Mouse (Mus musculus) embryonic facial prominence, embryonic 11.5 days (tissue): ENCODE results near the gene Dnajc6. TPM values are rescaled to one million over a fixed set of nuclear protein-coding genes. Genes with fewer than 3 reads are reported as not detected.
A peak's percentile ranks its signal among the peaks of the same experiment; 100 is the strongest.

Experiments
- ATAC-seq: fragments of 200-750 bp; cut with Nextera tagmentation; replicated peaks from 2 replicates; pipeline ENCODE4 v1.8.0; 2017; ENCODE audit warnings: low read depth; ENCODE audit not compliant: insufficient number of reproducible peaks, low FRiP score, low TSS enrichment
- DNase-seq: peaks from one replicate; pipeline ENCODE4 v3.0.0-alpha.2; 2015; ENCODE audit warnings: low spot score
- H3K27ac ChIP-seq: fragments of 300-500 bp; sonication (generic); replicated peaks from 2 replicates; pipeline ENCODE4 v1.5.1; 2014; ENCODE audit warnings: mild to moderate bottlenecking, low read depth, low read length, control low read depth
- H3K27me3 ChIP-seq: fragments of 300-500 bp; sonication (generic); 2 replicates; pipeline ENCODE4 v1.6.1; 2014; ENCODE audit warnings: mild to moderate bottlenecking, low read length, moderate library complexity, mixed read lengths; ENCODE audit not compliant: control insufficient read depth, insufficient read depth
- H3K36me3 ChIP-seq: fragments of 300-500 bp; sonication (generic); replicated peaks from 2 replicates; pipeline ENCODE4 v1.6.1; 2014; ENCODE audit warnings: low read depth, mild to moderate bottlenecking, low read length, moderate library complexity, mixed read lengths; ENCODE audit not compliant: control insufficient read depth, insufficient read depth
- H3K4me1 ChIP-seq: fragments of 300-500 bp; sonication (generic); 2 replicates; pipeline ENCODE4 v1.6.1; 2014; ENCODE audit warnings: low read length, mixed read lengths; ENCODE audit not compliant: control insufficient read depth, insufficient read depth
- H3K4me2 ChIP-seq: fragments of 300-500 bp; sonication (generic); 2 replicates; pipeline ENCODE4 v1.6.1; 2014; ENCODE audit warnings: low read depth, mild to moderate bottlenecking, control low read depth, low read length, moderate library complexity
- H3K4me3 ChIP-seq: fragments of 300-500 bp; sonication (generic); 2 replicates; pipeline ENCODE4 v1.5.1; 2014; ENCODE audit warnings: low read depth, low read length, control low read depth
- H3K9ac ChIP-seq: fragments of 300-500 bp; sonication (generic); replicated peaks from 2 replicates; pipeline ENCODE4 v1.6.1; 2014; ENCODE audit warnings: mild to moderate bottlenecking, control low read depth, low read length
- H3K9me3 ChIP-seq: fragments of 300-500 bp; sonication (generic); replicated peaks from 2 replicates; pipeline ENCODE4 v1.6.1; 2016; ENCODE audit warnings: mild to moderate bottlenecking, low read length, inconsistent platforms, mixed read lengths; ENCODE audit not compliant: control insufficient read depth
- WGBS: fragments of 180-500 bp; shearing (Covaris S2); extraction: QIAGEN DNeasy Blood & Tissue Kit; methylation state at CpG from one replicate; pipeline ENCODE4 v1.1.7; 2014; 5-methylcytosine and 5-hydroxymethylcytosine counted together
- polyA plus RNA-seq: library from polyadenylated mRNA; unstranded; fragments of >200 nt; fragmentation: Nextera tagmentation; extraction: Ambion mirVana; gene quantifications from 2 replicates; pipeline ENCODE4 v1.2.1, GENCODE M21; 2014

Dnajc6 gene
- polyA plus RNA-seq, 1 experiment from 2014 or later: 1.9 TPM

DNA sequence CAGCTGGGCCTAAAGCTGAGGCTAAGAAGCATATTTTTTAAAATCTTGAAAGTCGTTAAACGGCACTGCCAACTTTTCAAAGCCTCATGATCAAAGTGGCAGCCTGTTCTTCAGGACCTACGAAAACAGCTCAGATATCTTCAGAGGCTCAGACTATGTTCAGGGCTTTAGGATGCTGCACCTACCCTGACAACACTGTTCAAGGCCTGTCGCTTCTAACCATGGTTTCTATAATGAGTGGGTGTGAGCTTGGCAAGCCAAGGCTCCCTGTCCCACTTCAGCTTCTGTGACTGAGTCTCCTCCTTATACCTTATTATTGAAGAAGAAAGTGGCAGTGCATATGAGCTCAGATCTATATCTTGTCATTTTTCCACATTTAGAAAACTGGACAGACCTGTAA lies 37.1 kb upstream of the Dnajc6 start:
- ATAC-seq (no peak), DNase-seq (no peak)
- 90% methylated on average over 4 of the region's 4 CpGs for WGBS
- no peak overlapping the region for H3K9ac ChIP-seq
- H3K4me3 ChIP-seq: no peak overlapping the region
- H3K4me2 ChIP-seq: no peak overlapping the region
- no peaks in the 10 kb centered on the region for H3K9me3 ChIP-seq
- H3K27ac ChIP-seq: no peak overlapping the region
- no peaks in the 10 kb centered on the region for H3K36me3 ChIP-seq
- H3K4me1 ChIP-seq: no peaks in the 10 kb centered on the region
- no peaks in the 10 kb centered on the region for H3K27me3 ChIP-seq

DNA sequence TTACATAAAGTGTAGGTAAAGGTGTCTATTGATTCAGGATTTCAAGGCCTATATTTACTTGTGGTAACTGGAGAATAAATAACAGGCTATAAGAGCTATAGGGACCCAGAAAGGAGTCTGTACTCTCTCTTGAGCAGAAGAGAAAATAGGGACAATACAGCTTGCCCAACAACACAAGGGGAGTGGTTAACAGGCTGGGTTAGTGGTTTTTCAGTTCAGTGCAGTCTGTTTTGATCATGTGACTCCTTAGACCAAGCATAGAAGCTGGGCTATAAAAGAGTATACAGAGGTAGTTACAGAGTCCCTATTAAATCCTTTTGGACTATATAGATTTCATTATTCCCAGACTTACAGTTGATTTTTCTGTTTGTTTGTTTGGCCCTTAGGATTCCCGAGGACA lies 36.3 kb upstream of the Dnajc6 start:
- H3K4me2 ChIP-seq: no peak overlapping the region
- WGBS: 93% methylated on average over 1 of the region's 1 CpGs
- ATAC-seq: no peak
- H3K4me3 ChIP-seq: no peak overlapping the region
- no peaks in the 10 kb centered on the region for H3K4me1 ChIP-seq
- no peak for DNase-seq
- no peaks in the 10 kb centered on the region for H3K9me3 ChIP-seq
- no peak overlapping the region for H3K27ac ChIP-seq
- H3K9ac ChIP-seq: no peak overlapping the region
- no peaks in the 10 kb centered on the region for H3K27me3 ChIP-seq
- H3K36me3 ChIP-seq: no peaks in the 10 kb centered on the region

DNA sequence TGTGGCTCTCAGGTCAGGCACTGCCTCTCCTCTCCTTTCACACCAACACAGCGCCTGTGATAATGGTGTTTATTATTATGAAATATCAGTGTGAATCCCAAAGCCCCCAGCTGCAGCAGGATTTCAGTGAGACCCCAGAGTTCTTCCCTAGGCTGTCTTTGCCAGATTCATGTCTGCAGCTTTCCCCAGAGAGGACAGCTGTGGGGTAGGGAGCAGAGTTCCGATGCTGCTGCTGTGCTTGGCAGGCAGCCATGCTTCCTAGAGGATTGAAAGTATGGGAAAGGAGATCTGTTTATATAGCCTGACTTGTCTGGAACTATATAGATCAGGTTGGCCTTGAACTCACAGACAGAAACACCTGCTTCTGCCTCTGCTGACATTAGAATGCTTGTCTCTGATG lies 34.4 kb upstream of the Dnajc6 start:
- ATAC-seq (no peak), DNase-seq (no peak)
- WGBS: 87% methylated on average over 2 of the region's 2 CpGs
- Histone ChIP-seq H3K4me1 (no peaks in the 10 kb centered on the region; the same call in 1 of the 2 replicates), H3K36me3 (no peaks in the 10 kb centered on the region), H3K27ac (no peak overlapping the region), H3K27me3 (no peaks in the 10 kb centered on the region), H3K4me3 (no peak overlapping the region), H3K4me2 (no peak overlapping the region), H3K9ac (no peak overlapping the region), H3K9me3 (no peaks in the 10 kb centered on the region)

DNA sequence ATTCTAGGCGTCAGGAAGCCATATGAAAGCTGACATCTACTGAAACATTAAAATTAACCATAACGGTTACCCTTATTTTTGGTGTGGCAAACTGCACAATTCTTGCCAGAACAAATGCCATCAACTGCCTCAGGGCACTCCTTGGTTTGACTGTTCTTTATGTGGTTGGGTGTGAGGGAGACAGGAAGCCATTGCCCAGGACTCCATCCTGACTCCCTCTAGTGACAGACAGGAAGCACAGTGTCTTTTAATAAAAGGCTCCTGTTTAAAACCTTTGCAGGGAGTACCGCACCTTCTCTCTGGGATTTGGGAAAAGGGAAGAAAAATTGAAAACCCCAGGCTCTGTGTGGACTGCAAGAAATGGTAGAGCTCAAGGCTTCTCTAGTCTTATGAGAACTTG lies 30.2 kb upstream of the Dnajc6 start:
- no peaks in the 10 kb centered on the region for H3K27me3 ChIP-seq
- no peak for DNase-seq

DNA sequence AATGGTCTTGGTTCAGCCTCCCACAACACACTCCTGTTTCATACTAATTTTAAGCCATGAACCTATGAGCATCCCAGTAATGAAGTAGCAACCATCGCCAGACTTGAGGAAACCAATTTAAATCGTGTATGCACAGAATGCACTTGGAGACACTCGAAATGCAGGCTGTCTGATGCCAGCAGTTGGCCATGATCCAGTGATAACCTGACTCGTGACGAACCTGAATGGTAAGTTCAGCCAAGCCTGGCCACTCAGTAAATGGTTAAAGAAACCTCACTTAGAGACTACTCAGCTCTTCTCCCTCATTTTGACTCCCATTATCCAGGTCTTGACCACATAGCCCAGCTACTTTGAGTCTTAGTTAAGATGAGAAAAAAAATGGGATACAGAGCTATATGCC lies 27.2 kb upstream of the Dnajc6 start:
- H3K9me3 ChIP-seq: no peaks in the 10 kb centered on the region
- no peaks in the 10 kb centered on the region; the same call in 1 of the 2 replicates for H3K4me1 ChIP-seq
- no peaks in the 10 kb centered on the region for H3K27me3 ChIP-seq
- H3K9ac ChIP-seq: no peak overlapping the region
- H3K4me3 ChIP-seq: no peak overlapping the region
- H3K4me2 ChIP-seq: no peak overlapping the region
- DNase-seq (no peak), ATAC-seq (no peak)
- no peak overlapping the region for H3K27ac ChIP-seq
- WGBS: 84% methylated on average over 5 of the region's 5 CpGs
- H3K36me3 ChIP-seq: no peaks in the 10 kb centered on the region

More for the DNA sequence above, 30.2 kb upstream of the Dnajc6 start:
- no peak overlapping the region for H3K27ac ChIP-seq
- no peak overlapping the region for H3K4me2 ChIP-seq
- no peaks in the 10 kb centered on the region for H3K36me3 ChIP-seq
- H3K4me3 ChIP-seq: no peak overlapping the region
- ATAC-seq: no peak
- no peaks in the 10 kb centered on the region for H3K9me3 ChIP-seq
- WGBS: 63% methylated on average over 3 of the region's 3 CpGs
- no peaks in the 10 kb centered on the region; the same call in 1 of the 2 replicates for H3K4me1 ChIP-seq
- no peak overlapping the region for H3K9ac ChIP-seq

DNA sequence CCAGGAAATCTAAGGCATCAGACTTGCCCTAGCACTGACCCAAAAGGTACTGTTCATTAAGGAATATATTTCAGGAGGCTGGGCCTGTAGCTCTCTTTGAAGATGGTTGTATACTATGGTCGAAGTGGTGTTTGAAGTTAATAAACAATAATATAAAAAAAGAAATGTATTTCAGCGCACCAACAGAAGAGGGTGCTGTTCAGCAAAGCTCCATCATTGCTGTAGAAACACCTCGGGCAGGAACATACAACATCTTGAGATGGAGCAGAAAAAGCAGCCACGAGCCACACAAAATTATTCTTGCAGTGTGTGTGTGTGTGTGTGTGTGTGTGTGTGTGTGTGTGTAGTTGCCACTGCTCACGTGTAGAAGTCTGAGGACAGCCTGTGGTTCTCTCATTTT lies 25.9 kb upstream of the Dnajc6 start:
- DNase-seq (peak; percentile 39), ATAC-seq (no peak)
- WGBS: 61% methylated on average over 5 of the region's 5 CpGs
- no peaks in the 10 kb centered on the region for H3K9me3 ChIP-seq
- no peak overlapping the region for H3K27ac ChIP-seq
- no peak overlapping the region for H3K4me3 ChIP-seq
- no peak overlapping the region for H3K9ac ChIP-seq
- H3K27me3 ChIP-seq: no peaks in the 10 kb centered on the region
- no peaks in the 10 kb centered on the region for H3K36me3 ChIP-seq
- no peak overlapping the region for H3K4me2 ChIP-seq
- no peaks in the 10 kb centered on the region; the same call in 1 of the 2 replicates for H3K4me1 ChIP-seq

DNA sequence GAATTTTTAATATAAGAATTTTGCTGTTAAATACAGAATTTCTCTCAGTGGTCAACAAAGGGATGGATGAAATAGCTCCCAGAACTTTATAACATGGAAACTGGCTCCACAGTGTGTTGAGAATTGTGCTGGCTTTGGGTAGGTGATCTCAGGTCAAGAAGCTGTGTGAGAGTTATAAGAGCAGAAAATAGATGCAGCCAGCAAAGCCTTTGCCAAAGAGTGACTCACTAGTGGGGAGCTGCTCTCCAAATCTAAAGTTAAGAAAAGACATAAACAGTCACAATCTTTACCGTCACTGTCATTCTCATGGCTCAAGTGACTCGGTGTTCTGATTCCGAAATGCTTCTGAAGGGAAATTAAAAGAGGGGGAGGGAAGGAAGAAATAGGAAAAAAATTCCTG lies 23.7 kb upstream of the Dnajc6 start:
- H3K4me2 ChIP-seq: no peak overlapping the region
- no peak overlapping the region for H3K9ac ChIP-seq
- no peak overlapping the region for H3K4me3 ChIP-seq
- no peaks in the 10 kb centered on the region for H3K9me3 ChIP-seq
- 86% methylated on average over 3 of the region's 3 CpGs for WGBS
- DNase-seq: no peak
- H3K4me1 ChIP-seq: no peaks in the 10 kb centered on the region
- no peak overlapping the region for H3K27ac ChIP-seq
- H3K36me3 ChIP-seq: no peaks in the 10 kb centered on the region
- no peaks in the 10 kb centered on the region for H3K27me3 ChIP-seq
- ATAC-seq: no peak

DNA sequence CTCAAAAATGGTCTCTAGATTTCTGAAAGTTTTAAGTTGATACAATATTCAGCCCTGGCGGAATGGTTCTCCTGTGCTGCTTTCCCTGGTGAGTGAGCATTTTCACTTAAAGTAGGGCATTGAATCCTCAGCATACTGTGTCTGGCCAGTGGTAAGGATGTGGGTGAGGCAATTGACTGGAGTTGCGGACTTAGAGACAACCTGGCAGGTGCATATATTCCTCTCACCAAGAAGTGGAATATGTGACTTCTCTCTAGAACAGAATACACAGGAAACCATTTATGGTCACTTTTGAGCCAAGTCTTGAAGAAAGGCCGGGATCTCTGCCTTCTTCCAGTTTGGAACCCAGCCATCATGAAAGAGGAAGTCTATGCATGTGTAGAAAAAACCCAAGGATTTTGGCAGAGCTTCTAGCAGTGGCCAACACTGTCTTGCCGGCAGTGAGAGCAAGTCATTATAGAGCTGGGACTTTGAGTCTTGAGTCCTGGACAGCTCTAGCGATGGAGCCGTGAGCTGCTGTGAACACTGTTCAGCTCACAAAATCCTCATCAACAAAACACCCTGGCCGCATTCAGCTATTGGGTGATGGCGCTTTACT lies 6.0 kb upstream of the Dnajc6 start:
- H3K27ac ChIP-seq: no peak overlapping the region
- ATAC-seq (no peak), DNase-seq (no peak)
- no peaks in the 10 kb centered on the region for H3K9me3 ChIP-seq
- H3K4me3 ChIP-seq: no peak overlapping the region
- WGBS: 94% methylated on average over 8 of the region's 8 CpGs
- H3K36me3 ChIP-seq: no peaks in the 10 kb centered on the region
- no peak overlapping the region for H3K4me2 ChIP-seq
- no peak overlapping the region for H3K9ac ChIP-seq
- no peaks in the 10 kb centered on the region; the same call in 1 of the 2 replicates for H3K27me3 ChIP-seq
- no peaks in the 10 kb centered on the region for H3K4me1 ChIP-seq
